In the genomic region with DNA sequence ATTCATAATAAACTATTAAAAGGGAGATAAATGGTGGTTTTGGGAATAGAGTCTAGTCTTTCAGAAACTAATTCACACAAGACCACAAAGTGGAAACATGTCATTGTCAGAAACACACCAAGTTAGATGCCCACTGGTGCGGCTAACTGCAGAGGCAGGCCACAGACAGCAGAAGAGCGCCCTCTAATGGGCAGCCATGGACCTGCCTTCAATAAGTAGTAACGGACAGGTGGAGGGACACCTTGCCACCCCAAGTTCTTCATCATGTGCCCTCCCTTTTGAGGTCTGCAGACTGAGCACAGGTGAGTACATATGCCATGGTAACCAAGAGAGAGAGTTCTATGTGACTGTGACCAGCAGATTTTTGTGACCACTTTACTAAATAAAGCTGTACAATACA, we compare ENCODE assay signal across 9 mouse cellular contexts. TPM values are rescaled to one million over a fixed set of nuclear protein-coding genes. Genes with fewer than 3 reads are reported as not detected.
DNase-seq lines count a peak whose midpoint lies in the region; ATAC-seq and TF ChIP-seq lines count a peak whose summit lies in the region.
"Had no signal": no experiment of that assay in that cellular context is flagged by ENCODE, and none has a peak within 500 bp of the region (broad histone marks: within the 10 kb centered on the region; RNA-seq: fewer than 3 reads in every experiment).

No protein-coding gene starts in this region.

- H3K36me3 ChIP-seq in midbrain, embryonic 14.5 days (ENCODE audit: control insufficient read depth, insufficient read depth, low read length) = peaks cover 62% of the 10 kb centered on the region
- peaks cover 27% of the 10 kb centered on the region; the same call in 1 of the 2 replicates for H3K36me3 ChIP-seq in midbrain, embryonic 15.5 days (replicated peaks)
- peaks cover 35% of the 10 kb centered on the region for H3K36me3 ChIP-seq in hindbrain, postnatal 0 days (ENCODE audit: insufficient read depth, low read length)
- peaks cover 21% of the 10 kb centered on the region for H3K36me3 ChIP-seq in spleen, adult 2 months (ENCODE audit: control insufficient read depth, insufficient read depth, low read length)
- H3K36me3 ChIP-seq in forebrain, embryonic 12.5 days (replicated peaks) = peaks cover 52% of the 10 kb centered on the region

- H3K4me1 ChIP-seq in midbrain, embryonic 14.5 days (ENCODE audit: control insufficient read depth, insufficient read depth, low read length) = no peaks in the 10 kb centered on the region
- no peaks in the 10 kb centered on the region for H3K4me1 ChIP-seq in midbrain, embryonic 15.5 days
- peaks cover 3% of the 10 kb centered on the region; the same call in 1 of the 2 replicates for H3K4me1 ChIP-seq in cortical plate, adult 2 months (ENCODE audit: control insufficient read depth, insufficient read depth, low read length)
- H3K4me1 ChIP-seq in hindbrain, postnatal 0 days (ENCODE audit: insufficient read depth, low read length) = no peaks in the 10 kb centered on the region
- H3K4me1 ChIP-seq in lung, adult 2 months (ENCODE audit: control insufficient read depth, insufficient read depth, low read length) = no peaks in the 10 kb centered on the region
- no peaks in the 10 kb centered on the region for H3K4me1 ChIP-seq in spleen, adult 2 months (ENCODE audit: control insufficient read depth, insufficient read depth, insufficient read length)
- no peaks in the 10 kb centered on the region for H3K4me1 ChIP-seq in forebrain, embryonic 12.5 days

- no peak overlapping the region for H3K4me3 ChIP-seq in midbrain, embryonic 14.5 days (replicated peaks; ENCODE audit: low read depth, low read length)
- H3K4me3 ChIP-seq in midbrain, embryonic 15.5 days = no peak overlapping the region
- no peak overlapping the region for H3K4me3 ChIP-seq in cortical plate, adult 2 months (ENCODE audit: insufficient read depth, low read length)
- no peak overlapping the region for H3K4me3 ChIP-seq in hindbrain, postnatal 0 days (ENCODE audit: low read length)
- no peak overlapping the region for H3K4me3 ChIP-seq in lung, adult 2 months (replicated peaks; ENCODE audit: extremely low read depth, low read depth, low read length)
- no peak overlapping the region for H3K4me3 ChIP-seq in spleen, adult 2 months (ENCODE audit: extremely low read depth, insufficient read depth, insufficient read length)
- no peak overlapping the region for H3K4me3 ChIP-seq in forebrain, embryonic 12.5 days (replicated peaks)
- H3K4me3 ChIP-seq: megakaryocyte, embryonic 14.5 days had no signal

- in situ Hi-C loops in Patski (cut with MboI; ENCODE audit: low pct_unique_long_range_greater_than_20kb) = loop anchor here (10.0 kb wide), 1 partner anchor 55 kb away; no protein-coding TSS in a partner anchor

- CTCF ChIA-PET in Patski (lab: Charles Lee) = interaction anchor here (0.7 to 5.5 kb wide), 15 partner anchors 8 to 109 kb away, joined by 3 to 58 read pairs (median 4); no protein-coding TSS in a partner anchor

- no peak overlapping the region for H3K9ac ChIP-seq in midbrain, embryonic 14.5 days (replicated peaks; ENCODE audit: low read length)
- no peak overlapping the region for H3K9ac ChIP-seq in midbrain, embryonic 15.5 days
- H3K9ac ChIP-seq in hindbrain, postnatal 0 days (replicated peaks; ENCODE audit: low read length) = no peak overlapping the region
- no peak overlapping the region for H3K9ac ChIP-seq in forebrain, embryonic 12.5 days

- H3K27ac ChIP-seq in midbrain, embryonic 14.5 days (replicated peaks; ENCODE audit: low read depth, low read length) = no peak overlapping the region
- no peak overlapping the region for H3K27ac ChIP-seq in midbrain, embryonic 15.5 days
- no peak overlapping the region for H3K27ac ChIP-seq in cortical plate, adult 2 months (ENCODE audit: insufficient read depth, low read length)
- no peak overlapping the region for H3K27ac ChIP-seq in hindbrain, postnatal 0 days
- H3K27ac ChIP-seq in spleen, adult 2 months (ENCODE audit: insufficient read depth, low read length) = no peak overlapping the region
- H3K27ac ChIP-seq in forebrain, embryonic 12.5 days = no peak overlapping the region

- TF ChIP-seq CTCF in Patski (IDR thresholded peaks at IDR 0.05) = peak; percentile 95
- TF ChIP-seq CTCF in cortical plate, adult 2 months (IDR thresholded peaks at IDR 0.05; ENCODE audit: extremely low read depth, insufficient read depth, low read length) = peak; percentile 80
- TF ChIP-seq CTCF in hindbrain, postnatal 0 days (IDR thresholded peaks at IDR 0.05; ENCODE audit: low read depth) = peak; percentile 84
- TF ChIP-seq CTCF in lung, adult 2 months (IDR thresholded peaks at IDR 0.05; ENCODE audit: insufficient read depth, low read length) = peak; percentile 95
- peak; percentile 94 for TF ChIP-seq CTCF in spleen, adult 2 months (IDR thresholded peaks at IDR 0.05; ENCODE audit: extremely low read depth, insufficient read depth, insufficient read length, insufficient replicate concordance)

- POLR2A ChIA-PET in Patski (lab: Charles Lee) = no interaction called here

- peak; percentile 60 for DNase-seq in midbrain, embryonic 14.5 days
- DNase-seq in Patski (ENCODE audit: low read depth, low spot score) = no peak
- peak; percentile 65 for DNase-seq in hindbrain, postnatal 0 days (ENCODE audit: low spot score)
- peak; percentile 68 for DNase-seq in lung, adult 2 months
- peak; percentile 52 to 76 for DNase-seq in spleen, adult 2 months (ENCODE audit: low read depth in 1 of 2, low spot score in 2 of 2)

- TF ChIP-seq POLR2A in cortical plate, adult 2 months (IDR thresholded peaks at IDR 0.05; ENCODE audit: extremely low read depth, insufficient read depth, low read length) = no peak
- no peak for TF ChIP-seq POLR2A in lung, adult 2 months (IDR thresholded peaks at IDR 0.05; ENCODE audit: borderline replicate concordance, extremely low read depth, low read depth, low read length)
- no peak for TF ChIP-seq POLR2A in spleen, adult 2 months (IDR thresholded peaks at IDR 0.05; ENCODE audit: low read depth, low read length)

- WGBS in midbrain, embryonic 14.5 days = 37% methylated on average over 3 of the region's 3 CpGs
- WGBS in midbrain, embryonic 15.5 days = 33% methylated on average over 3 of the region's 3 CpGs
- WGBS in hindbrain, postnatal 0 days = 14% methylated on average over 3 of the region's 3 CpGs
- 8% methylated on average over 3 of the region's 3 CpGs for WGBS in lung, adult 2 months
- WGBS in spleen, adult 2 months = 23% methylated on average over 3 of the region's 3 CpGs
- 37% methylated on average over 3 of the region's 3 CpGs for WGBS in forebrain, embryonic 12.5 days

- ATAC-seq in midbrain, embryonic 14.5 days (ENCODE audit: low FRiP score, low TSS enrichment) = no peak
- ATAC-seq in midbrain, embryonic 15.5 days (replicated peaks) = no peak
- peak; percentile 65 for ATAC-seq in Patski
- no peak for ATAC-seq in hindbrain, postnatal 0 days
- no peak for ATAC-seq in forebrain, embryonic 12.5 days (ENCODE audit: low FRiP score)

- H3K4me2 ChIP-seq in midbrain, embryonic 14.5 days (ENCODE audit: low read length) = no peak overlapping the region
- H3K4me2 ChIP-seq in midbrain, embryonic 15.5 days = no peak overlapping the region
- H3K4me2 ChIP-seq in hindbrain, postnatal 0 days (ENCODE audit: low read depth, low read length) = no peak overlapping the region
- no peak overlapping the region for H3K4me2 ChIP-seq in forebrain, embryonic 12.5 days

- no peaks in the 10 kb centered on the region for H3K27me3 ChIP-seq in midbrain, embryonic 14.5 days (ENCODE audit: control insufficient read depth, insufficient read depth, low read length)
- no peaks in the 10 kb centered on the region for H3K27me3 ChIP-seq in midbrain, embryonic 15.5 days (replicated peaks)
- H3K27me3 ChIP-seq in Patski = no peaks in the 10 kb centered on the region
- H3K27me3 ChIP-seq in hindbrain, postnatal 0 days (ENCODE audit: insufficient read depth, low read length) = no peaks in the 10 kb centered on the region
- no peaks in the 10 kb centered on the region for H3K27me3 ChIP-seq in spleen, adult 2 months (ENCODE audit: control insufficient read depth, insufficient read depth, low read length)
- no peaks in the 10 kb centered on the region for H3K27me3 ChIP-seq in forebrain, embryonic 12.5 days
- H3K27me3 ChIP-seq: megakaryocyte, embryonic 14.5 days had no signal

- no peaks in the 10 kb centered on the region for H3K9me3 ChIP-seq in midbrain, embryonic 14.5 days (ENCODE audit: control insufficient read depth, low read length)
- H3K9me3 ChIP-seq in midbrain, embryonic 15.5 days = no peaks in the 10 kb centered on the region
- no peaks in the 10 kb centered on the region for H3K9me3 ChIP-seq in hindbrain, postnatal 0 days (ENCODE audit: low read length)
- H3K9me3 ChIP-seq in forebrain, embryonic 12.5 days = no peaks in the 10 kb centered on the region
- H3K9me3 ChIP-seq: megakaryocyte, embryonic 14.5 days had no signal

RNA-seq across cellular contexts. Expression of a gene that starts 27.3 kb away (rescaled TPM):
- polyA plus RNA-seq in midbrain, embryonic 14.5 days (2014; fragmentation: Nextera tagmentation; extraction: Ambion mirVana) = 15.3 and 16.2 TPM in 2 replicates
- 18.9 and 19.7 TPM in 2 replicates for polyA plus RNA-seq in midbrain, embryonic 15.5 days (2015; fragmentation: Nextera tagmentation; extraction: Ambion mirVana)
- polyA plus RNA-seq in Patski (2021) = 7.1 TPM
- polyA plus RNA-seq in cortical plate, adult 2 months (2012; rRNA removed) = 35.3 and 36.2 TPM in 2 replicates
- 32.6 and 33.5 TPM in 2 replicates for total RNA-seq in hindbrain, postnatal 0 days (2014; rRNA removed)
- polyA plus RNA-seq in hindbrain, postnatal 0 days (2015; fragmentation: Nextera tagmentation; extraction: Ambion mirVana) = 14.6 and 14.7 TPM in 2 replicates
- 8.2 and 9.4 TPM in 2 replicates for polyA plus RNA-seq in lung, adult 2 months (2012; rRNA removed)
- polyA plus RNA-seq in spleen, adult 2 months (2012; rRNA removed) = 3.9 and 6.9 TPM in 2 replicates
- polyA plus RNA-seq in forebrain, embryonic 12.5 days (2016; fragmentation: Nextera tagmentation; extraction: Ambion mirVana) = 7.4 and 9.2 TPM in 2 replicates

RNA-seq across cellular contexts. Expression of a gene that starts 34.3 kb away (rescaled TPM):
- polyA plus RNA-seq in midbrain, embryonic 14.5 days (2014; fragmentation: Nextera tagmentation; extraction: Ambion mirVana) = not detected in 2 replicates
- not detected in 2 replicates for polyA plus RNA-seq in midbrain, embryonic 15.5 days (2015; fragmentation: Nextera tagmentation; extraction: Ambion mirVana)
- not detected for polyA plus RNA-seq in Patski (2021)
- 0.23 and 0.45 TPM in 2 replicates for polyA plus RNA-seq in cortical plate, adult 2 months (2012; rRNA removed)
- total RNA-seq in hindbrain, postnatal 0 days (2014; rRNA removed) = not detected in 2 replicates
- 0.48 and 0.63 TPM in 2 replicates for polyA plus RNA-seq in hindbrain, postnatal 0 days (2015; fragmentation: Nextera tagmentation; extraction: Ambion mirVana)
- polyA plus RNA-seq in lung, adult 2 months (2012; rRNA removed) = 0.76 and 1.0 TPM in 2 replicates
- polyA plus RNA-seq in spleen, adult 2 months (2012; rRNA removed) = not detected in 2 replicates
- polyA plus RNA-seq in forebrain, embryonic 12.5 days (2016; fragmentation: Nextera tagmentation; extraction: Ambion mirVana) = not detected in 2 replicates

RNA-seq across cellular contexts. Expression of a gene that starts 40.1 kb away (rescaled TPM):
- 2.0 and 3.9 TPM in 2 replicates for polyA plus RNA-seq in midbrain, embryonic 14.5 days (2014; fragmentation: Nextera tagmentation; extraction: Ambion mirVana)
- 4.7 and 5.4 TPM in 2 replicates for polyA plus RNA-seq in midbrain, embryonic 15.5 days (2015; fragmentation: Nextera tagmentation; extraction: Ambion mirVana)
- 12.9 TPM for polyA plus RNA-seq in Patski (2021)
- 3.2 and 3.7 TPM in 2 replicates for polyA plus RNA-seq in cortical plate, adult 2 months (2012; rRNA removed)
- total RNA-seq in hindbrain, postnatal 0 days (2014; rRNA removed) = 0.97 and 4.6 TPM in 2 replicates
- 5.3 and 6.2 TPM in 2 replicates for polyA plus RNA-seq in hindbrain, postnatal 0 days (2015; fragmentation: Nextera tagmentation; extraction: Ambion mirVana)
- 51.5 and 52.9 TPM in 2 replicates for polyA plus RNA-seq in lung, adult 2 months (2012; rRNA removed)
- polyA plus RNA-seq in spleen, adult 2 months (2012; rRNA removed) = 41.5 and 67.0 TPM in 2 replicates
- polyA plus RNA-seq in forebrain, embryonic 12.5 days (2016; fragmentation: Nextera tagmentation; extraction: Ambion mirVana) = 2.3 and 3.7 TPM in 2 replicates
